Mouse (Mus musculus) E14TG2a.4 (cell line): ENCODE measurements around the gene Dennd2d.

Experiments
- H3K27me3 ChIP-seq: 2 replicates; pipeline ENCODE4 v1.6.1; 2014; ENCODE audit warnings: low read length, control low read depth; ENCODE audit not compliant: insufficient read depth
- H3K36me3 ChIP-seq: 2 replicates; pipeline ENCODE4 v1.6.1; 2014; ENCODE audit warnings: low read length, control low read depth; ENCODE audit not compliant: insufficient read depth
- H3K4me1 ChIP-seq: replicated peaks from 2 replicates; pipeline ENCODE4 v1.6.1; 2014; ENCODE audit warnings: low read depth, low read length, control low read depth
- H3K4me3 ChIP-seq: replicated peaks from 2 replicates; pipeline ENCODE4 v1.5.1; 2014; ENCODE audit warnings: mild to moderate bottlenecking, low read length
- H3K9me3 ChIP-seq: 2 replicates; pipeline ENCODE4 v1.6.1; 2014; ENCODE audit warnings: low read length, control low read depth
- CTCF ChIP-seq: conservative IDR thresholded peaks from 2 replicates; pipeline ENCODE4 v1.5.1; 2014; ENCODE audit warnings: low read length
- NANOG ChIP-seq: IDR thresholded peaks from 2 replicates; pipeline ENCODE4 v1.6.1; 2014; ENCODE audit warnings: borderline replicate concordance, low read length, mixed read lengths
- POU5F1 ChIP-seq: IDR thresholded peaks from 2 replicates; pipeline ENCODE4 v1.6.1; 2014; ENCODE audit warnings: low read length, borderline replicate concordance

Gene Dennd2d

GRCm38 (mm10) chr3:106464750-106465149 lies 17.5 kb upstream of the Dennd2d start:
- no peaks in the 10 kb centered on the region for H3K9me3 ChIP-seq
- H3K27me3 ChIP-seq: no peaks in the 10 kb centered on the region
- H3K4me1 ChIP-seq: no peaks in the 10 kb centered on the region
- H3K4me3 ChIP-seq: no peak overlapping the region
- TF ChIP-seq NANOG: no peak
- TF ChIP-seq CTCF: no peak
- TF ChIP-seq POU5F1: no peak
- no peaks in the 10 kb centered on the region for H3K36me3 ChIP-seq

DNA sequence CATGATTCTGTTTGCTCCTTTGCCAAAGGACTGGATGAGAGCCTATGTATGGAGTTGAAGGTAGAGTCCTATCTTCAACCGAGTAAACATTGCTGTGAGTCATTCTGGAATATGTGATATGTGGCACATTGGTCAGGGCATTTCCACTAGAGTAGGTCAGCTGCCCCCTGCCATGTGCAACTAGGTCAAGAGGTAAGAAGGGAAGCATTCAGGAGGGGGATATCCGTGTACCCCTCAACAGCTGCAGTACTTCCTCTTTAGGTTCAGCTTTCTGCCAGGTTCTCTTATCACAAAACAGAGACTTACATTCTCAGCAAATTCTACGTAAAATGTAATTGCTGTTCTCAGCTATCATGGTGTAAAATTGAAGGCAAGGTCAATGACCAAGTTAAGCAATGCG lies 8.0 kb upstream of the Dennd2d start:
- H3K4me1 ChIP-seq: no peaks in the 10 kb centered on the region
- H3K27me3 ChIP-seq: no peaks in the 10 kb centered on the region
- no peaks in the 10 kb centered on the region for H3K36me3 ChIP-seq
- H3K9me3 ChIP-seq: no peaks in the 10 kb centered on the region
- TF ChIP-seq NANOG (no peak), POU5F1 (no peak), CTCF (no peak)
- H3K4me3 ChIP-seq: no peak overlapping the region

DNA sequence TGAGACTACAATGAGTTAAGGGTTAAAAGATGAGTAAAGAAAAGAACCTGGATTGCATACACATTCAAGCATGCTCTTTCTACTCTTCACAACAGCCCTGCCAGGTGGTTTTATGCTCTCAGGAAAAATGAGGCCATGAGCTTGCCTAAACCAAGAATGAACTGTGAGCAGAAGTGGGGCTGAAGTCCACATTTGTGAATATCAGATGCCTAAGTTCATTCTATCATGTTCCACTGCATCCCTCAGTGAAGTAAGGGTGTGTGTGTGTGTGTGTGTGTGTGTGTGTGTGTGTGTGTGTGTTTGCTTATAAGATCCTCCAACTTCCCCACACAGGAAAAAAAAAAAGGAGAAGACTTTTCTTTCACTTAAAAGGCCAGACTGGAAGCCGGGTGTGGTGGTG lies 5.3 kb upstream of the Dennd2d start:
- no peak for TF ChIP-seq NANOG
- H3K36me3 ChIP-seq: no peaks in the 10 kb centered on the region
- H3K27me3 ChIP-seq: peaks cover 7% of the 10 kb centered on the region
- H3K4me3 ChIP-seq: no peak overlapping the region
- H3K4me1 ChIP-seq: peaks cover under 1% of the 10 kb centered on the region; the same call in 1 of the 2 replicates
- no peaks in the 10 kb centered on the region for H3K9me3 ChIP-seq

GRCm38 (mm10) chr3:106483297-106483696 lies 1.1 kb downstream of the Dennd2d start:
- no peaks in the 10 kb centered on the region for H3K36me3 ChIP-seq
- no peak overlapping the region for H3K4me3 ChIP-seq
- no peaks in the 10 kb centered on the region for H3K9me3 ChIP-seq
- peaks cover 7% of the 10 kb centered on the region; the same call in 1 of the 2 replicates for H3K4me1 ChIP-seq
- peaks cover 60% of the 10 kb centered on the region for H3K27me3 ChIP-seq
- TF ChIP-seq NANOG (no peak), POU5F1 (no peak), CTCF (no peak)

DNA sequence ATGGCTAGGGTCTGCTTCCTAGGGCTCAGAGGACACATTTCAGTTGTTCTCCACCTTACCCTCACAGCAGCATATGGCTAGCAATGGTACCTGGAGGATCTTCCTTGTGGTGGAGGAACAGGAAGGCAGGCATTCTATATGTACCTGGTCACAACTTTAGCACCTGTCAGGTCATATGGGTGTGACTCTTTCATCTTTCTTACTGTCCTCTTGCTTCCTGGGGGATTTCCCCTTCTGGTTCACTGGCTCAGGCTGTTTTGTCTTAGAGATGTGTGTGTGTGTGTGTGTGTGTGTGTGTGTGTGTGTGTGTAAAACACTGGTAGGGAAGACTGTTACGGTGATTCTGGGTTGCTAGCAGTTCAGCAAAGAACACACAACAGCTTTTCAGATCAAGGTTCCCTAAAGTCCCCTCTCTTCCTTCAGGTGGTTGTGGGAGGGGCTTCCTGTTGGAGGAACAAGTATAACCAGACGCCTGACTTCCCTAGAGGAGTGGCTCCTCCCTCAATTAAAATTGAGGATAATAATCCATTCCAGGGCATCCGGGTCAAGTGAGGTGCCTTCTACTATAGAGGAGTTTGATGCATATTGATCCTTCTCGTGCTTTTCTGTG lies 1.7 kb downstream of the Dennd2d start:
- peaks cover 60% of the 10 kb centered on the region for H3K27me3 ChIP-seq
- H3K4me3 ChIP-seq: no peak overlapping the region
- H3K4me1 ChIP-seq: peaks cover 7% of the 10 kb centered on the region; the same call in 1 of the 2 replicates
- TF ChIP-seq CTCF: no peak
- TF ChIP-seq POU5F1: no peak
- no peak for TF ChIP-seq NANOG
- no peaks in the 10 kb centered on the region for H3K9me3 ChIP-seq
- H3K36me3 ChIP-seq: no peaks in the 10 kb centered on the region

- Histone ChIP-seq H3K4me3 (no peak overlapping the region), H3K9me3 (no peaks in the 10 kb centered on the region), H3K27me3 (peaks cover 60% of the 10 kb centered on the region), H3K36me3 (no peaks in the 10 kb centered on the region), H3K4me1 (peaks cover 7% of the 10 kb centered on the region; the same call in 1 of the 2 replicates)
- TF ChIP-seq NANOG (no peak), POU5F1 (no peak)
These were observed 2.7 kb downstream of the Dennd2d start for GRCm38 (mm10) chr3:106484861-106485260.

DNA sequence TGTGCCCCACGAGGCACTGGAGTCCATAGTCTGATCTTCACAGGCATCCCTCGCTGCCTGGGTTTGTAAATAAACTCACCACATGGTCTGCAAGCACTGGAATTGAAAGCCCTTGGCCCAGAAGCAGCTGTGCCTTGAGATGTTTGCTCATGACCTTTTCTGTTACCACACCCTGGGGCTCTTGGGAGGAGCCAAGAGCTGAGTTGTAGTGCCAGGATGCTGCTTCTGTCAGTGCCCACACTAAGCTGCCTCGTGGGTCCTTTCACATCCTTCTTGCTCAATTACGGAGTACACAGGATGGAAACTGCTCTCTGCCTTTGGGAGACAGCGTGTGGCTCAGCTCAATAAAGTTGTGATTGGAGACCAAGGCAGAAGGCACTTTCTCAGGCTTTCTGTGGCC lies 3.6 kb downstream of the Dennd2d start:
- TF ChIP-seq POU5F1 (no peak), CTCF (no peak), NANOG (no peak)
- H3K4me1 ChIP-seq: peaks cover 7% of the 10 kb centered on the region; the same call in 1 of the 2 replicates
- H3K4me3 ChIP-seq: no peak overlapping the region
- no peaks in the 10 kb centered on the region for H3K9me3 ChIP-seq
- no peaks in the 10 kb centered on the region for H3K36me3 ChIP-seq
- H3K27me3 ChIP-seq: peaks cover 60% of the 10 kb centered on the region

DNA sequence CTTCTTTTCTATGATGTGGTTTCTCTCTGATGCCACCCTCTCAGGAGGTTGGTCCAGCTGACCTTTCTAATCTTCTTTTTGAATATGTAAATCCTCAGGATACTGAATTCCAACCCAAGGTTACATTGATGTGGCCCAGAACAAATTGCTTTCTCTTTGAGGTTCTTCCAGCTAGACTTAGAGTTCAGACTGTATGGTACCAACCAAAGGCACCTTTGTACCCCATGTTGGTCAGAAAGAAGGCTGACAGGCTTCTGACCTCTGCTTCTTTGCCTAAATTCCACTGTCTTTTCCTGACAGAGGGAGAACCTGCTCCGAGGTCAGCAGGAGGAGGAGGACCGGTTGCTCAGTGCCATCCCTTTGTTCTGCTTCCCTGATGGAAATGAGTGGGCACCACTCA lies 5.3 kb downstream of the Dennd2d start:
- no peak for TF ChIP-seq POU5F1
- TF ChIP-seq CTCF: no peak
- no peak for TF ChIP-seq NANOG

DNA sequence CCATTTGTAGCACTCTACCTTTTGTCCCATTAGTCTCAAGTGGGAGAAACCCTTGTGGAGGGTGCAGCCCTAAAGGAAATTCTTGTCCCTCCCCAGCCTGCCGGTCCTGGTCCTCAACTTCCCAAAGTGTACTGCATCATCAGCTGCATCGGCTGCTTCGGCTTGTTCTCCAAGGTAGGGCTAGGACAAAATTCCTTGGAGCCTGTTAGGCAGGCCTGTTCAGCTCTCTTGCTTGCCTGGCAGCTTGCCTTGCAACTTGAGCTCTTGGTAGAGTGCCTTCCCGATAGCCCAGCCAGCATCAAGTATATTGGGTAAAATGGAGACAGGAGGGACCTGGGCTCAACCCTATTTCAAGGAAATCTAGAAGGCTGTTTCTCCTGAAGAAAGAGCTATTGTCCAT lies 8.0 kb downstream of the Dennd2d start:
- Histone ChIP-seq H3K36me3 (no peaks in the 10 kb centered on the region), H3K4me1 (no peaks in the 10 kb centered on the region), H3K9me3 (no peaks in the 10 kb centered on the region)

More for the DNA sequence above, 5.3 kb downstream of the Dennd2d start:
- Histone ChIP-seq H3K36me3 (no peaks in the 10 kb centered on the region), H3K9me3 (no peaks in the 10 kb centered on the region), H3K4me3 (no peak overlapping the region), H3K4me1 (0 out of 2 replicates have a peak, but pooled peaks cover 3% of the 10 kb centered on the region), H3K27me3 (peaks cover 46% of the 10 kb centered on the region)

More for the DNA sequence above, 8.0 kb downstream of the Dennd2d start:
- TF ChIP-seq CTCF (no peak), NANOG (no peak), POU5F1 (no peak)
- H3K27me3 ChIP-seq: peaks cover 23% of the 10 kb centered on the region
- H3K4me3 ChIP-seq: no peak overlapping the region
